Mouse (Mus musculus) myocyte (in vitro differentiated cells): ENCODE results near the gene 4933405L10Rik. TPM values are rescaled to one million over a fixed set of nuclear protein-coding genes. Genes with fewer than 3 reads are reported as not detected.

Experiments
- H3K27me3 ChIP-seq: one replicate; pipeline ENCODE4 v1.6.1; 2011; ENCODE audit not compliant: control insufficient read depth, insufficient read depth, insufficient read length
- H3K36me3 ChIP-seq: one replicate; pipeline ENCODE4 v1.6.1; 2011; ENCODE audit not compliant: control insufficient read depth, insufficient read depth
- H3K4me2 ChIP-seq: one replicate; pipeline ENCODE4 v1.6.1; 2011; ENCODE audit warnings: low read depth, control low read depth
- H3K4me3 ChIP-seq: one replicate; pipeline ENCODE4 v1.5.1; 2011; ENCODE audit warnings: mild to moderate bottlenecking, control low read depth, moderate library complexity
- H3K79me2 ChIP-seq: one replicate; pipeline ENCODE4 v1.6.1; 2011; ENCODE audit not compliant: control insufficient read depth, insufficient read depth
- H3ac ChIP-seq: one replicate; pipeline ENCODE4 v1.6.1; 2011; ENCODE audit not compliant: control insufficient read depth, insufficient read length
- CEBPB ChIP-seq: IDR thresholded peaks from 2 replicates; pipeline ENCODE4 v1.6.1; 2011; ENCODE audit warnings: mild to moderate bottlenecking, moderate library complexity; ENCODE audit not compliant: poor library complexity, insufficient read depth, severe bottlenecking
- E2F4 ChIP-seq: IDR thresholded peaks from one replicate; pipeline ENCODE4 v1.6.1; 2011; ENCODE audit warnings: mild to moderate bottlenecking, control low read depth, moderate library complexity; ENCODE audit not compliant: insufficient read depth
- MAX ChIP-seq: IDR thresholded peaks from one replicate; pipeline ENCODE4 v1.6.1; 2011; ENCODE audit warnings: low read depth, mild to moderate bottlenecking, control low read depth
- MYOD1 ChIP-seq, 3 experiments: IDR thresholded peaks; one replicate each; pipeline ENCODE4 v1.6.1; 2011; ENCODE audit warnings: control low read depth in 2 of 3, low read depth in 2 of 3, mild to moderate bottlenecking in 2 of 3, moderate library complexity in 1 of 3; ENCODE audit not compliant: insufficient read length in 2 of 3, control insufficient read depth in 1 of 3
- MYOG ChIP-seq, 3 experiments: IDR thresholded peaks; one replicate each; pipeline ENCODE4 v1.6.1; 2011; ENCODE audit warnings: control low read depth in 2 of 3, low read depth in 2 of 3, mild to moderate bottlenecking in 2 of 3; ENCODE audit not compliant: insufficient read length in 2 of 3, control insufficient read depth in 1 of 3, insufficient read depth in 1 of 3
- POLR2A ChIP-seq: IDR thresholded peaks from one replicate; pipeline ENCODE4 v1.6.1; 2011; ENCODE audit warnings: low read depth, mild to moderate bottlenecking, control low read depth, moderate library complexity; ENCODE audit not compliant: insufficient read length
- POLR2AphosphoS2 ChIP-seq: IDR thresholded peaks from one replicate; pipeline ENCODE4 v1.6.1; 2011; ENCODE audit warnings: low read depth, control low read depth; ENCODE audit not compliant: insufficient read length
- REST ChIP-seq: IDR thresholded peaks from one replicate; pipeline ENCODE4 v1.6.1; 2011; ENCODE audit warnings: mild to moderate bottlenecking, control low read depth, moderate library complexity; ENCODE audit not compliant: insufficient read depth, insufficient read length
- SRF ChIP-seq: IDR thresholded peaks from one replicate; pipeline ENCODE4 v1.6.1; 2011; ENCODE audit warnings: low read depth; ENCODE audit not compliant: control insufficient read depth, insufficient read length
- TCF12 ChIP-seq: IDR thresholded peaks from one replicate; pipeline ENCODE4 v1.6.1; 2011; ENCODE audit warnings: mild to moderate bottlenecking, control low read depth; ENCODE audit not compliant: poor library complexity, insufficient read depth, severe bottlenecking
- TCF3 ChIP-seq: IDR thresholded peaks from one replicate; pipeline ENCODE4 v1.6.1; 2011; ENCODE audit warnings: low read depth, control low read depth; ENCODE audit not compliant: insufficient read length
- USF1 ChIP-seq: IDR thresholded peaks from one replicate; pipeline ENCODE4 v1.6.1; 2011; ENCODE audit warnings: low read depth, mild to moderate bottlenecking, control low read depth, moderate library complexity
- polyA plus RNA-seq: library from polyadenylated mRNA; unstranded; fragments of >200 nt; fragmentation: generic; extraction: Trizol; gene quantifications from one replicate; pipeline ENCODE4 v1.2.1, GENCODE M21; 2012; ENCODE audit warnings: missing spikeins

The 4933405L10Rik gene
- polyA plus RNA-seq, 1 experiment = 0.08 TPM

- Histone ChIP-seq H3K27me3 (no peaks in the 10 kb centered on the region), H3K4me3 (no peak within 1 kb of the TSS), H3ac (no peak within 1 kb of the TSS), H3K79me2 (no peaks in the 10 kb centered on the region), H3K36me3 (peaks cover 10% of the 10 kb centered on the region), H3K4me2 (no peak within 1 kb of the TSS)
- no peak for TF ChIP-seq CEBPB
Observed at GRCm38 (mm10) chr8:105685796-105686308, 21.6 kb upstream of the 4933405L10Rik start, which contains the start of gene Carmil2. TSS of gene Carmil2 (plus strand) at chr8:105686274.

GRCm38 (mm10) chr8:105686551-105686950 is 20.9 kb upstream of the 4933405L10Rik start:
- peaks cover 7% of the 10 kb centered on the region for H3K36me3 ChIP-seq
- no peaks in the 10 kb centered on the region for H3K27me3 ChIP-seq
- no peak overlapping the region for H3ac ChIP-seq
- TF ChIP-seq USF1 = no peak
- no peak for TF ChIP-seq MAX
- TF ChIP-seq CEBPB = no peak
- TF ChIP-seq REST = no peak
- TF ChIP-seq POLR2A = no peak
- no peak for TF ChIP-seq E2F4
- TF ChIP-seq SRF = no peak
- TF ChIP-seq TCF3 = no peak
- no peak for TF ChIP-seq MYOD1 (IDR thresholded peaks at IDR 0.05; ENCODE audit: control insufficient read depth in 1 of 3, insufficient read length in 2 of 3, low read depth in 2 of 3)
- no peak for TF ChIP-seq MYOG (IDR thresholded peaks at IDR 0.05; ENCODE audit: control insufficient read depth in 1 of 3, insufficient read depth in 1 of 3, insufficient read length in 2 of 3, low read depth in 2 of 3)
- no peak for TF ChIP-seq TCF12
- no peak overlapping the region for H3K4me2 ChIP-seq
- H3K4me3 ChIP-seq = no peak overlapping the region
- H3K79me2 ChIP-seq = no peaks in the 10 kb centered on the region

- Histone ChIP-seq H3K79me2 (no peaks in the 10 kb centered on the region), H3K4me3 (no peak overlapping the region), H3K4me2 (no peak overlapping the region), H3ac (no peak overlapping the region), H3K36me3 (peaks cover 7% of the 10 kb centered on the region), H3K27me3 (no peaks in the 10 kb centered on the region)
- TF ChIP-seq USF1 (no peak), POLR2AphosphoS2 (no peak), SRF (no peak), MAX (no peak)
Observed at GRCm38 (mm10) chr8:105687512-105687911, 19.9 kb upstream of the 4933405L10Rik start.

DNA sequence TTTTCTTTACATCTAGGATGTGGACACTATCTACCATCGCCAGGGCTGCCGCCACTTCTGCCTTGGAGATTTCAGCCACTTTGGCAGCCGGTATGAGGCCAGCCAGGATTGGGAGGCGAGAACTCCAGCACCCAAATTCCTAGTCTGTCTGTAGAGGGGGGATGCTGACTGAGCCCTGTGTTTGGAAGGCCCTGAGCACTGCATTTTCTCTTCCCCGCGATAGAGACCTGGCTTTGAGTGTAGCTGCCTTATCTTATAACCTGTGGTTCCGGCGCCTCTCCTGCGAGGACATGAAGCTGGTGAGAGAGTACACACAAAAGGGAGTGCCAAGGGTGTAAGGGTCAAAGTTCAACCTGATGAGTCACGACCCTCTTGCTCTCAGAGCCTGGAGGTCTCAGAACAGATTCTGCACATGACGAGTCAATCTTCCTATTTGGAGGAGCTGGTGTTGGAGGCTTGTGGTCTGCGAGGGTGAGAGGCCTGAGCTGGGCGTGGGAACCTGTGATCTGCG is 19.2 kb upstream of the 4933405L10Rik start:
- Histone ChIP-seq H3K4me3 (no peak overlapping the region), H3ac (no peak overlapping the region), H3K4me2 (no peak overlapping the region), H3K79me2 (no peaks in the 10 kb centered on the region), H3K27me3 (no peaks in the 10 kb centered on the region), H3K36me3 (peaks cover 4% of the 10 kb centered on the region)
- TF ChIP-seq TCF3 = no peak
- no peak for TF ChIP-seq USF1
- no peak for TF ChIP-seq POLR2A

DNA sequence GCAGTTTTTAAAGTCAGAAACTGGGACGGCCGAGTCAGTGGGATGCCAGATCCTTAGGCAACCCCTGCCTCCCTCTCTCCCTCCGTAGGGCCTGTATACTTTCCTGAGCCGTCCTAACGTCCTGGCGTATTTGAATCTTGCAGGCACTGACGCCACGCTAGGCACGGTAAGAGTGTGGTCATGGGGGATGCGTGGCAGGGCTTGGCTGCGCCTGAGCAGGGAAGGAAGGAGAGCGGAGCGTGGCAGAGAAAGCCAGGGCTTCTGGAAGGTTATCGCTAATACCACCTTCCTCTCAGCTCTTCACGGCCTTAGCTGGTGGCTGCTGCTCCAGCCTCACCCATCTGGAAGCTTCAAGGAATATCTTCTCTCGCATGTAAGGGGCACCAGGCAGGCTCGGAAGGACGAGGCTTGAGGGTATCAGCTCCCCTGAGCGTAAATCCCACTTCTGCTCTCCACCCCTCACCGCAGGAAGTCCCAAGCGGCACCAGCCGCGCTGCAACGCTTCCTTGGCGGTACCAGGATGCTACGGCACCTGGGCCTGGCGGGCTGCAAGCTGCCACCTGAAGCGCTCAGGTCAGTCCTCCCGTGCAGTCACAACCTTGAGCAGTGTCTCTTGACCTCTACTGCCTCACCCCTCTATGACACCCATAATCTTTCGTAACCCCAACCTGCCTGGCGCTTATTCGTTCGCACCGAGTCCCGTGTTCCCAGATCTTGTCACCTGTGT is 18.0 kb upstream of the 4933405L10Rik start:
- H3ac ChIP-seq = no peak overlapping the region
- H3K79me2 ChIP-seq = no peaks in the 10 kb centered on the region
- H3K4me2 ChIP-seq = no peak overlapping the region
- no peaks in the 10 kb centered on the region for H3K36me3 ChIP-seq
- no peaks in the 10 kb centered on the region for H3K27me3 ChIP-seq
- no peak for TF ChIP-seq USF1
- TF ChIP-seq CEBPB = no peak
- no peak for TF ChIP-seq E2F4
- TF ChIP-seq POLR2AphosphoS2 = no peak
- TF ChIP-seq REST = no peak
- TF ChIP-seq POLR2A = no peak
- TF ChIP-seq SRF = no peak
- no peak for TF ChIP-seq TCF12
- TF ChIP-seq MYOD1 (IDR thresholded peaks at IDR 0.05; ENCODE audit: control insufficient read depth in 1 of 3, insufficient read length in 2 of 3, low read depth in 2 of 3) = no peak
- no peak for TF ChIP-seq TCF3
- no peak for TF ChIP-seq MYOG (IDR thresholded peaks at IDR 0.05; ENCODE audit: control insufficient read depth in 1 of 3, insufficient read depth in 1 of 3, insufficient read length in 2 of 3, low read depth in 2 of 3)
- no peak for TF ChIP-seq MAX
- no peak overlapping the region for H3K4me3 ChIP-seq
